Mouse (Mus musculus): ENCODE results near the gene Phxr2. TPM values are rescaled to one million over a fixed set of nuclear protein-coding genes. Genes with fewer than 3 reads are reported as not detected.

Phxr2 gene
- 0.40 TPM for polyA plus RNA-seq (2017; shearing (Covaris generic))

DNA sequence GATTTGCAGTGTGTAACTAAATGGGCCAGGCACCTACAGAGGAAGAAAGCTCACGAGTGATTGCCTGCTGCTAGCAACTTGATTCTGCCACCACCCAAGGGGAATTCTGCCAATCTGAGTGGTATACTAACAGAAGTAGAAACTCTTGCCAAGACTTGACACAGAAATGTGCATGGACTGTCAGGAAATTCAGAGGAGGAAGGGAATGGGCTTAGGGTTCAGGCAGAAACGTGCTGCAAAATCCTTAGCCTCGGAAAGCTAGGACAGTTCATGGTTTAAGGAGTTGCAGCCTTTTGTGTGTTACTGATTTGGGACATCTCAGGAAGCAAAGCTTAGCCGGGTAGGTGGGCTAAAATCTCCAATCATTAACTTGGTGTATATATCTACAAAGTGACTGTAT lies at the start of gene Phxr2:
Gene Phxr2, minus strand, starts transcription at position 101 of the 400 bp plus-strand sequence.

DNA sequence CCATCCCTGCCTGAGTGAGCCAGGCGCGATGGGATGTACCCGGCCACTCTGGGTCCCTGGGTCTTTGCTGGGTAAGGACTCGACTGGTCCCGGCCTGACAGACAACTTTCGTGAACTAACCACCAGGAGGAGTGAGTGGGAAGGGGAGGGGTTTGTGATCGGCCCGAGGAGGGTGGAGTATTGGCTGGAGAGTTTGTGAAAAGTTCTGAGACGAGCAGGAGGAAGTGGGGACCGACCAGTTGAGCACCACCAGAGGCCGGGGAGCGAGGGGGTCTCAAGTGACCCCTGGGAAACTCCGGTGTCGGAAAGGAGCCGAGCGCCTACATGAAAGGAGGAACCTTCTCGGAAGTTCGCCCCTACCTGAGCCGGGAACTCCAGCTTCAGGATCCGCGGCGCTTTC lies 18.2 kb downstream of the Phxr2 start, which contains the start of gene Galnt4:
Gene Galnt4, plus strand, starts transcription at position 196 of the 400 bp plus-strand sequence.

DNA sequence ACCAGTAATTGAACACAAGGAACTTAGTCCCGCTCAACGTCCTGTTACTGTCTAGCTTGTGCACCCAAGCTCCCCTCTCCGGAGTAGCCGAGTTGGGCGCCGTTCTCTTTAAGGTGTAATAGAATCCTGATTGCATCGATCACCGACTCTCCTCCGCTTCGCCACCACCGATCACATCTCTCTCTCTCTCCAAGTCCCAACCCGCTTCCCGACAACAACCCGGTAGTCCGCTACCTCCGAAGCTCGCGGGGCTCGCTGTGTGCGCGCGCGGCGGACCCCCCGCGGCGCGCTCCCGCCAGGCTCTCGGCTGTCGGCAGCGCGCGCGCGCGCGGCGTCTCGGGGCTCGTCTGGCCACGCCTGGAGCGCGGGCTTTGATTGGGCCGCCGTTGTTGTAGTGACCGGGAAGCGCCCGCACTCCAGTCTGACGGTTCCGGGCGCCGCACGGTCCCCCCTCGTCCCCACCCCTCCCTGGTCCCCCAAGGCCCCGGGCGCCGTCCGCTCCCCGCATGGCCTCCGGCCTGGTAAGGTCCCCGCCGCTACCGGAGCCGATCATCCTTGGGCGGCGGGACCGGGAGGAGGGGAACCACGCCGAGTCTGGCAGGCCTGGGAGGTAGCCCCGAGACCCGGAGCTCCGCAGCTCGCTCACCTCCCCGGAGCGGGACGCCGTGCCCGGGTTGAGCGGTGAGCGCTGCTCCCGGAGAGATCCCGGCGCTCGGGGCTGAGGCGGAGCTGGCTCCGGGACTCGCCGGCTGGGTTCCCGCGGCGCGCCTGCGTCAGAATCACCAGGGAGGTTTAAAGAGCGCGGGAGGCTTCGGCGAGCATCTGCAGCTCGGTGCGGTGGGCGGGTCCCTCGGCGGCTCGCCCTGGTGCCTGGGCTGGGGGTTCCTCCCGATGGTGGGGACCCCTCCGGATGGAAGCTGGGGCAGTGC lies 19.2 kb downstream of the Phxr2 start, which contains the start of gene Poc1b:
Gene Poc1b, plus strand, starts transcription at position 334 of the 929 bp plus-strand sequence.

Other genes starting within 250 kb of the Phxr2 start
- gene Atp2b1, start 211.9 kb downstream of the Phxr2 start, polyA plus RNA-seq (2017; shearing (Covaris generic)) = 167 TPM
- 26.9 TPM for gene Poc1b, start 19.3 kb downstream of the Phxr2 start, polyA plus RNA-seq (2017; shearing (Covaris generic))
- 8.6 TPM for gene Galnt4, start 18.2 kb downstream of the Phxr2 start, polyA plus RNA-seq (2017; shearing (Covaris generic))
- 38.4 TPM for gene Dusp6, start 136.9 kb upstream of the Phxr2 start, polyA plus RNA-seq (2017; shearing (Covaris generic))